Mouse (Mus musculus) bone marrow, adult 2 months (tissue): ENCODE data around the gene Gpr146. TPM values are rescaled to one million over a fixed set of nuclear protein-coding genes. Genes with fewer than 3 reads are reported as not detected.
A peak's percentile ranks its signal among the peaks of the same experiment; 100 is the strongest.

Source experiments
- H3K27ac ChIP-seq: fragments of 200-500 bp; 2 replicates; pipeline ENCODE4 v1.5.1; 2012; ENCODE audit warnings: low read depth, mild to moderate bottlenecking, control low read depth, inconsistent platforms, low read length; ENCODE audit not compliant: control insufficient read depth, poor library complexity, insufficient read depth
- H3K4me1 ChIP-seq: fragments of 200-500 bp; 2 replicates; pipeline ENCODE4 v1.6.1; 2011; ENCODE audit warnings: low read length; ENCODE audit not compliant: control insufficient read depth, insufficient read depth
- H3K4me3 ChIP-seq: fragments of 200-500 bp; replicated peaks from 2 replicates; pipeline ENCODE3; 2011; ENCODE audit warnings: mild to moderate bottlenecking, low read depth, low read length, control low read depth; ENCODE audit not compliant: control insufficient read depth
- CTCF ChIP-seq: fragments of 200-500 bp; IDR thresholded peaks from 2 replicates; pipeline ENCODE4 v1.5.1; 2011; ENCODE audit warnings: low read length, control low read depth; ENCODE audit not compliant: control insufficient read depth, insufficient read depth
- POLR2A ChIP-seq: fragments of 200-500 bp; IDR thresholded peaks from 2 replicates; pipeline ENCODE4 v1.6.1; 2011; ENCODE audit warnings: low read depth, mild to moderate bottlenecking, control low read depth, low read length, borderline replicate concordance; ENCODE audit not compliant: control insufficient read depth
- WGBS: fragments of 180-500 bp; shearing (Covaris S2); methylation state at CpG from one replicate; pipeline ENCODE4 v1.1.7; 2018; 5-methylcytosine and 5-hydroxymethylcytosine counted together
- polyA plus RNA-seq: library from polyadenylated mRNA; stranded (reverse); fragments of >200 nt; gene quantifications from 2 replicates; pipeline ENCODE4 v1.2.4, GENCODE M21; 2011; ENCODE audit warnings: low replicate concordance; ENCODE audit not compliant: missing spikeins, insufficient read depth, insufficient read length

The Gpr146 gene
- polyA plus RNA-seq, 1 experiment, result 20.1 TPM

DNA sequence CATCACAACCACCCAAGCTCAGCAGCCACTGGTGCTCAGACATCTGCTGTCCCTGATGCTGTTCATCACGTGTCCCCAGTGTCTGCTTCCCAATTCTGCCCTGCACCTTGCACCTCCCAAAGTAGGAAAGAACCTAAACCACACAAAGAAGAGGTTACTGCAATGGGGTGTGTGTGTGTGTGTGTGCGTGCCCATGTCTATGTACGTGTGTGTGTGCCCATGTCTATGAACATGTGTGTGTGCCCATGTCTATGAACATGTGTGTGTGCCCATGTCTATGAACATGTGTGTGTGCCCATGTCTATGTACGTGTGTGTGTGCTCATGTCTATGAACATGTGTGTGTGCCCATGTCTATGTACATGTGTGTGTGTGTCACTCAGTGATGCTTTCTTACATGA is 18.0 kb downstream of the Gpr146 start:
- 83% methylated on average over 4 of the region's 4 CpGs for WGBS
- no peak overlapping the region for H3K4me3 ChIP-seq
- no peak for TF ChIP-seq CTCF
- TF ChIP-seq POLR2A, result no peak
- no peak overlapping the region for H3K27ac ChIP-seq
- H3K4me1 ChIP-seq, result peaks cover 4% of the 10 kb centered on the region

DNA sequence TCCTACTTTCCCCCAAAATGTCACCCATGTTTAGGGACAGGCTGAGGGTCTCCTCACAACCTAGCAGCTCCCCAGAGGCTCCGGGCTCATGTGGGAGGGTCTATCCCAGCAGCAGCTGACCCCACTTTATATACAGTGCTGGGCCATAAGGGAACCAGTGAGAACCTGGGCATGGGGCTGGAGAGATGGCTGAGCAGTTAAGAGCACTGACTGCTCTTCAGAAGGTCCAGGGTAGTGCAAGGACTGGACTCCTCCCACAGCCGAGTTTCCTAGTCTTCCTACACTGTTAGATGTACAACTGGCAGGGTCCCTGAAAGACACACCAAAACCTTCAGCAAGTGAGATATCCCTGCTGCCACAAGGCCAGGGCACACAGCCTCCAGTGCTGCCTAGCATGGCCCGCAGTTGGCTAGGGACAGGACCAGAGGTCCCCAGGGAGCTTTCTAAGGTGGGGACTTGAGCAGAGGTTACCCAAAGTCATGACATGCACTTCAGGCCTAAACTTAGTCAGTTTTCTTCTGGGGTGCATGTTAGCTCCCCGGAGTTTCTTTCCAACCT is 19.9 kb downstream of the Gpr146 start:
- TF ChIP-seq CTCF (no peak), POLR2A (no peak)
- H3K27ac ChIP-seq, result no peak overlapping the region
- 78% methylated on average over 4 of the region's 4 CpGs for WGBS
- peaks cover 4% of the 10 kb centered on the region for H3K4me1 ChIP-seq
- H3K4me3 ChIP-seq, result no peak overlapping the region

DNA sequence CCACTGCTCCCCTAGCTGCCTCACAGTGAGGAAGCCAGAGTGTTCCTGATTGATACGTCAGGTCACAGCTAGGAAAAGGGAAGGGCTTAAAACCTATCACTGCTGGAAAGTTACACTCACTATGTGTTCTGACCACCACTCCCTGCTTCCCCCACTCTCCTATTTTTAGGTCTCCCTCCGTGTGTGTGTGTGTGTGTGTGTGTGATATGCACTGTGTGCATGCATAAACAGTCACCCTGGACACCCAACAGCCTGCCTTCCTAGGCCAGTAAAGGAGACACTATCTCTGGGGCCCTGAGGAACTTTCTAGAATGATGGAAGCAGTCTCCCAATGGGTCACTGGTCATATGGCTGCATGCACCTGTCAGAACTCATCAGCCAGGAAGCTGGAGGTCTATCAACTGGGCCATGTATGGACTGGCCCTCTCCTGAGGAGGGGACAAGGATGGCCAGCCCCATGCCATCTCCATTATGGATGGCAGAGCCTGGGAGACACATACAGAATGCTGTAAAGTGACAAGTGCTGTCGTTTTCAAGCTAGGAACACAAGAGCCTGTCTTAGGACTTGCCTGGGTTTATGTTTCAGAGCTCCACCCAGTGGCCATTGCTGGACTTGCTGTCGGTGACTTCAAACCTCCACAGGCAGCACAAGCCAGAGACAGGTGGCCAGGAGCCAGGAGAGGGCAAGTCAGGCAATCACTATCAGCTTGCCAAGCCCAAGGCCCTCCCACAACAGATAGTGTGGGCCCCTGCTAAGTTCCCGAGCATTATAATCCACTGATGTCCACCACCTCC is 20.7 kb downstream of the Gpr146 start:
- WGBS, result 17% methylated on average over 5 of the region's 5 CpGs
- TF ChIP-seq POLR2A (no peak), CTCF (peak; percentile 93)
- H3K27ac ChIP-seq, result no peak overlapping the region
- peaks cover 4% of the 10 kb centered on the region for H3K4me1 ChIP-seq
- no peak overlapping the region for H3K4me3 ChIP-seq

DNA sequence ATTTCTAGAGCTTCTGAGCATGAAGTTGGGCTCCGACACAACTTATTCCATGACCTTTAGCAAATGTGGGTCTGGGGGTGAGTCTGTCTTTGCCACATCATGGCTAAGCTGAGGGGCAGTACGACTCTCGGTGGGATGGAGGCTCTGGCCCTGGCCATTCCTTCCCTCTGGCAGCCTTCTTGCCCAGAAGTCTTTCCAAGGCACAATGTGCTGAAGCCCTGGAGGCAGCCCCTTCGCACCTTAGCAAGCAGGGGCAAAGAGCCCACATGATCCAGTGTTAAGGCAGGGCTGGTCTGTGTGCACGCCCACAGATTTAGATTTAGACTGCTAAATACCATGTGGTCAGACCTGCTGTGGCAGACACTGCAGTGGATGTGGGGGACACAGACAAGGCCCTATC is 21.3 kb downstream of the Gpr146 start:
- Histone ChIP-seq H3K4me3 (no peak overlapping the region), H3K27ac (no peak overlapping the region), H3K4me1 (peaks cover 7% of the 10 kb centered on the region)
- no peak for TF ChIP-seq CTCF
- TF ChIP-seq POLR2A, result no peak
- WGBS, result 80% methylated on average over 5 of the region's 5 CpGs

DNA sequence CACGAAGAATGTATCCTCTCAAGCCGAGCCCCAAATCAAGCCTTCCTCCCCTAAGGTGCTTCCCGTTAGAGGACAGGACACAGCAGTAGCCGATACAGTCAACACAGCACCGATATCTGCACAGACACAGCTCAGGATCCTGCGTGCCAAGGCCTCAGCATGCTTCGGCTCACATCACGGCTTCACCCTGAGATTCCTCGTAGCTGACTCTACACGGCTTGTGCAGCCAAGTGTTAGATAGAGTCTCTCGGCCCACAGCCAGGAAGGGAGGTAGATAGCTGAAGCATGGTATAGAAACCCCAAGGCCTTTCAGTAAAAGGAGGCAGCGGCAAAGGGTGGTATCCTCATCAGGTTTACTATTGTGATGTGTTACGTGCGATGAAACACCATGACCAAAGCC is 22.5 kb downstream of the Gpr146 start:
- Histone ChIP-seq H3K4me1 (peaks cover 13% of the 10 kb centered on the region), H3K27ac (no peak overlapping the region), H3K4me3 (no peak overlapping the region)
- 86% methylated on average over 14 of the region's 14 CpGs for WGBS
- no peak for TF ChIP-seq POLR2A
- TF ChIP-seq CTCF, result no peak

DNA sequence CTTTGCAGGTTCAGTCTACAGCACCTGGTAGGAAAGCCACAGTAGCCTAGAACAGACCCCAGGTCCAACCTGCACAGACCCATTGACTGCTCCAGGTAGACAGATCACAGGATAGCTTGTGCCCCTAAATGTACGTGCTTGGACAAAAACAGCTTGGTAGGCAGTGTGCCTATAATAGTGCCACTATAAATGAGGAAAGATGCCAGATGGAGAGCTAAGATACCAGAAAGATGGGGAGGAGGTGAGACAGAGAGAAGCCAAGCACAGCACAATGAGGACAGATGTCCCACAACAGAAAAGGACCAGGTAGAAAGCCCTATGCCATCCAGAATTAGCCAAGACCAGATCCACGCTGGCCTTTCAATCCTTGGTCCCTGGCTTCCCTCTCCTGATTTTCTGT is 24.6 kb downstream of the Gpr146 start:
- H3K27ac ChIP-seq, result no peak overlapping the region
- TF ChIP-seq CTCF (no peak), POLR2A (no peak)
- no peak overlapping the region for H3K4me3 ChIP-seq
- 81% methylated on average over 2 of the region's 2 CpGs for WGBS
- H3K4me1 ChIP-seq, result peaks cover 15% of the 10 kb centered on the region

DNA sequence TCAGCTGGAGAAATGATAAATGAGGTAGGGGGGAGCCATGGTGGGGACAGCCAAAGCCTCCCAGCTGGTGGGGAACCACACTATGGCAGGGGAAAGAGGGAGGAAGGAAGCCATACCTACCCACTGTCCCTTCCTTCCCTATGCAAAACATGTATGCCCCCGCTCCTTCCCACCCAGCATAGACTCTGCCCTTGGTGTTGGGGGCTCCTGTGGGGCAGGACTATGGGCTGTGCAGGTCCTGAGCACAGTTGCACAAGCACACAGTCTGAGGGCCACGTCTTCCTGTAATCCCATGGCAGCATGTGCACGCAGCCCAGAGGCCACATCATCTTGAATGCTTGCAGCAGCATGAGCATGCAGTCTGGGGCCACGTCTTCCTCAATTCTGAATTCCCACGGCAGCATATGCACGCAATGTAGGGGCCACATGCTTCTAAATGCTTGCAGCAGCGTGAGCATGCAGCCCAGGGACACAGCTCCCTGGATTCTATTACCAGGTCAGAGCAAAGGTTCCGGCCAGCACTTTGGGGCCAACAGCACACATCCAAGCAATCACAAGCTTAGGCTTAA is 26.3 kb downstream of the Gpr146 start:
- 22% methylated on average over 8 of the region's 8 CpGs for WGBS
- Histone ChIP-seq H3K4me1 (peaks cover 12% of the 10 kb centered on the region), H3K27ac (peak overlapping the region; percentile 74), H3K4me3 (peak overlapping the region; percentile 4)
- TF ChIP-seq POLR2A (no peak), CTCF (no peak)

DNA sequence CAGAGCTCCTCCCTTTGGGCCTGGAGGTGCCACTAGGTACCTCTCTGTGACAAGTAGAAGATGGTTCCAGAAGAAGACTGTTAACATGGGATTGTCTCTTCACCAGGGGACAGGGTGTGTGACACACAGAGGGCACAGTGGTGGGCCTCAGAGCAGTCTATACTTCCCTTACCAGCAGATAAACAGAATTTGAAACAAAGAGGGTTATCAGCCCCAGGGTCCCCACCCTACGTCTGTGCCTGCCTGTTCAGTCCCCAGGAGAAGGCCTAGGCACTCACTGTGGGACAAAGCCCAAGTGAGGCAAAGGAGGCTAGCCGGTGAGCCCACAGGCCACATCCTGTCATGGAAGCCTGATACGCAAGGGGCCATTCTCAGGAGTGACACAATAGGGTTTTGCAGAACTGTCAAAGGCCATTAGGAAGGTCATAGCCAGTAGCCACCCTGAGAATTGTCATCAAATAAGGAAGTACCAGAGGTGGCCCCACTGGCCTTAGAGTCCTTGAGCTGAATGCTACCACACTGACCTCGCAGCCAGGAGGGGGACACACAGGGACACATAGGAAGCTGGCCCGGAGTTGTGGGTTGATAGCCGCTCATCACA is 27.4 kb downstream of the Gpr146 start, which contains the start of gene C130050O18Rik:
C130050O18Rik (plus strand) TSS at position 480 of the 601 bp plus-strand sequence.
- Histone ChIP-seq H3K4me3 (peak within 1 kb of the TSS; percentile 65), H3K4me1 (peaks cover 14% of the 10 kb centered on the region), H3K27ac (peak within 1 kb of the TSS; percentile 90)
- TF ChIP-seq POLR2A, result 0 out of 2 replicates have a peak, but pooled peaks have one; percentile 18
- no peak for TF ChIP-seq CTCF
- 10% methylated on average over 6 of the region's 6 CpGs for WGBS
